Mouse (Mus musculus) embryonic facial prominence, embryonic 12.5 days (tissue): ENCODE measurements around the gene Crtc1. TPM values are rescaled to one million over a fixed set of nuclear protein-coding genes. Genes with fewer than 3 reads are reported as not detected.

Experiments used
- ATAC-seq: fragments of 200-750 bp; cut with Nextera tagmentation; 2 replicates; pipeline ENCODE4 v1.8.0; 2017; ENCODE audit not compliant: insufficient number of reproducible peaks, insufficient read depth, low FRiP score, low TSS enrichment
- H3K27ac ChIP-seq: fragments of 300-500 bp; sonication (generic); 2 replicates; pipeline ENCODE4 v1.5.1; 2016; ENCODE audit warnings: mild to moderate bottlenecking
- H3K27me3 ChIP-seq: fragments of 300-500 bp; sonication (generic); 2 replicates; pipeline ENCODE4 v1.6.1; 2016; ENCODE audit warnings: mild to moderate bottlenecking, moderate library complexity
- H3K36me3 ChIP-seq: fragments of 300-500 bp; sonication (generic); 2 replicates; pipeline ENCODE4 v1.6.1; 2016; ENCODE audit warnings: mild to moderate bottlenecking
- H3K4me1 ChIP-seq: fragments of 300-500 bp; sonication (generic); 2 replicates; pipeline ENCODE4 v1.6.1; 2016
- H3K4me2 ChIP-seq: fragments of 300-500 bp; sonication (generic); replicated peaks from 2 replicates; pipeline ENCODE4 v1.6.1; 2016; ENCODE audit warnings: mild to moderate bottlenecking, moderate library complexity
- H3K4me3 ChIP-seq: fragments of 300-500 bp; sonication (generic); 2 replicates; pipeline ENCODE4 v1.5.1; 2016; ENCODE audit warnings: mild to moderate bottlenecking
- H3K9ac ChIP-seq: fragments of 300-500 bp; sonication (generic); 2 replicates; pipeline ENCODE4 v1.6.1; 2016; ENCODE audit warnings: mild to moderate bottlenecking, moderate library complexity
- H3K9me3 ChIP-seq: fragments of 300-500 bp; sonication (generic); 2 replicates; pipeline ENCODE4 v1.6.1; 2016; ENCODE audit warnings: mild to moderate bottlenecking, moderate library complexity
- WGBS: fragments of 180-500 bp; shearing (Covaris S2); methylation state at CpG from one replicate; pipeline ENCODE4 v1.1.7; 2016; 5-methylcytosine and 5-hydroxymethylcytosine counted together
- polyA plus RNA-seq: library from polyadenylated mRNA; unstranded; fragments of >200 nt; fragmentation: Nextera tagmentation; extraction: Ambion mirVana; gene quantifications from 2 replicates; pipeline ENCODE4 v1.2.1, GENCODE M21; 2016

The Crtc1 gene
- polyA plus RNA-seq, 1 experiment from 2014 or later, result 22.1 TPM

- WGBS, result under 1% methylated on average over 50 of the region's 53 CpGs
- Histone ChIP-seq H3K27ac (no peak overlapping the region), H3K9me3 (no peaks in the 10 kb centered on the region), H3K4me2 (peak overlapping the region; percentile 46), H3K27me3 (peaks cover 82% of the 10 kb centered on the region), H3K4me3 (peak overlapping the region; percentile 34), H3K4me1 (peaks cover 30% of the 10 kb centered on the region), H3K36me3 (no peaks in the 10 kb centered on the region), H3K9ac (peak overlapping the region; percentile 1; the same call in 1 of the 2 replicates)
- ATAC-seq, result 0 out of 2 replicates have a peak, but pooled peaks have one; percentile 42
Measured at GRCm38 (mm10) chr8:70374318-70374927, 65.0 kb downstream of the Crtc1 start.

- no peak within 1 kb of the TSS; the same call in 1 of the 2 replicates for H3K9ac ChIP-seq
- H3K4me1 ChIP-seq, result peaks cover 30% of the 10 kb centered on the region
- no peak within 1 kb of the TSS for H3K27ac ChIP-seq
Measured at GRCm38 (mm10) chr8:70373397-70374317, 65.7 kb downstream of the Crtc1 start, which contains the start of gene Comp. Gene Comp, plus strand, starts transcription at chr8:70373558.

GRCm38 (mm10) chr8:70371951-70372350 is 67.4 kb downstream of the Crtc1 start:
- H3K4me1 ChIP-seq, result peaks cover 30% of the 10 kb centered on the region
- H3K27me3 ChIP-seq, result peaks cover 57% of the 10 kb centered on the region
- no peak for ATAC-seq
- no peaks in the 10 kb centered on the region for H3K9me3 ChIP-seq
- H3K9ac ChIP-seq, result no peak overlapping the region
- WGBS, result 25% methylated on average over 6 of the region's 6 CpGs
- no peak overlapping the region for H3K27ac ChIP-seq
- H3K4me3 ChIP-seq, result no peak overlapping the region
- no peaks in the 10 kb centered on the region for H3K36me3 ChIP-seq
- no peak overlapping the region for H3K4me2 ChIP-seq

More at GRCm38 (mm10) chr8:70373397-70374317, 65.7 kb downstream of the Crtc1 start, which contains the start of gene Comp:
- Histone ChIP-seq H3K9me3 (no peaks in the 10 kb centered on the region), H3K36me3 (no peaks in the 10 kb centered on the region), H3K4me2 (peak within 1 kb of the TSS; percentile 46), H3K4me3 (peak within 1 kb of the TSS; percentile 34), H3K27me3 (peaks cover 74% of the 10 kb centered on the region)
- 3% methylated on average over 47 of the region's 47 CpGs for WGBS
- ATAC-seq, result no peak

- H3K4me3 ChIP-seq, result no peak overlapping the region
- H3K27ac ChIP-seq, result no peak overlapping the region
- no peaks in the 10 kb centered on the region for H3K9me3 ChIP-seq
- WGBS, result 70% methylated on average over 7 of the region's 7 CpGs
- ATAC-seq, result no peak
- peaks cover 42% of the 10 kb centered on the region for H3K27me3 ChIP-seq
- H3K4me2 ChIP-seq, result no peak overlapping the region
- H3K9ac ChIP-seq, result no peak overlapping the region
- peaks cover 23% of the 10 kb centered on the region; the same call in 1 of the 2 replicates for H3K4me1 ChIP-seq
- no peaks in the 10 kb centered on the region for H3K36me3 ChIP-seq
Measured at GRCm38 (mm10) chr8:70370476-70370875, 68.9 kb downstream of the Crtc1 start.

- H3K27me3 ChIP-seq, result peaks cover 3% of the 10 kb centered on the region
- no peak overlapping the region for H3K4me3 ChIP-seq
- 0 out of 2 replicates have a peak, but pooled peaks cover 1% of the 10 kb centered on the region for H3K4me1 ChIP-seq
- 61% methylated on average over 5 of the region's 5 CpGs for WGBS
- no peak for ATAC-seq
- no peaks in the 10 kb centered on the region for H3K36me3 ChIP-seq
- H3K27ac ChIP-seq, result no peak overlapping the region
- H3K9me3 ChIP-seq, result no peaks in the 10 kb centered on the region
- H3K4me2 ChIP-seq, result no peak overlapping the region
- no peak overlapping the region for H3K9ac ChIP-seq
Measured at GRCm38 (mm10) chr8:70366588-70366987, 72.8 kb downstream of the Crtc1 start.

- no peak overlapping the region for H3K9ac ChIP-seq
- ATAC-seq, result no peak
- 24% methylated on average over 5 of the region's 5 CpGs for WGBS
- no peaks in the 10 kb centered on the region for H3K4me1 ChIP-seq
- H3K36me3 ChIP-seq, result no peaks in the 10 kb centered on the region
- no peak overlapping the region for H3K27ac ChIP-seq
- H3K27me3 ChIP-seq, result no peaks in the 10 kb centered on the region
- H3K4me2 ChIP-seq, result no peak overlapping the region
- no peaks in the 10 kb centered on the region for H3K9me3 ChIP-seq
- no peak overlapping the region for H3K4me3 ChIP-seq
Measured at GRCm38 (mm10) chr8:70364066-70364465, 75.3 kb downstream of the Crtc1 start.

GRCm38 (mm10) chr8:70361484-70362032 is 77.8 kb downstream of the Crtc1 start:
- Histone ChIP-seq H3K27ac (no peak overlapping the region), H3K9ac (no peak overlapping the region), H3K36me3 (no peaks in the 10 kb centered on the region), H3K4me1 (no peaks in the 10 kb centered on the region), H3K4me3 (no peak overlapping the region), H3K27me3 (no peaks in the 10 kb centered on the region), H3K9me3 (no peaks in the 10 kb centered on the region), H3K4me2 (no peak overlapping the region)
- ATAC-seq, result no peak
- 74% methylated on average over 10 of the region's 10 CpGs for WGBS

GRCm38 (mm10) chr8:70360769-70361168 is 78.6 kb downstream of the Crtc1 start:
- Histone ChIP-seq H3K27me3 (no peaks in the 10 kb centered on the region), H3K4me3 (no peak overlapping the region), H3K4me2 (no peak overlapping the region), H3K9me3 (no peaks in the 10 kb centered on the region), H3K4me1 (no peaks in the 10 kb centered on the region), H3K27ac (no peak overlapping the region), H3K36me3 (no peaks in the 10 kb centered on the region), H3K9ac (no peak overlapping the region)
- ATAC-seq, result no peak
- 49% methylated on average over 4 of the region's 4 CpGs for WGBS

- Histone ChIP-seq H3K4me2 (no peak overlapping the region), H3K9ac (no peak overlapping the region), H3K4me3 (no peak overlapping the region), H3K27me3 (no peaks in the 10 kb centered on the region), H3K4me1 (no peaks in the 10 kb centered on the region), H3K36me3 (no peaks in the 10 kb centered on the region), H3K9me3 (no peaks in the 10 kb centered on the region), H3K27ac (no peak overlapping the region)
- 38% methylated on average over 3 of the region's 3 CpGs for WGBS
- no peak for ATAC-seq
Measured at GRCm38 (mm10) chr8:70359411-70359810, 80.0 kb downstream of the Crtc1 start.

GRCm38 (mm10) chr8:70356111-70356510 is 83.3 kb downstream of the Crtc1 start:
- Histone ChIP-seq H3K4me3 (no peak overlapping the region), H3K36me3 (no peaks in the 10 kb centered on the region), H3K27me3 (no peaks in the 10 kb centered on the region), H3K9ac (no peak overlapping the region), H3K9me3 (no peaks in the 10 kb centered on the region), H3K27ac (no peak overlapping the region), H3K4me1 (peaks cover 18% of the 10 kb centered on the region), H3K4me2 (no peak overlapping the region)
- no peak for ATAC-seq
- WGBS, result 92% methylated on average over 1 of the region's 1 CpGs

- ATAC-seq, result no peak
- Histone ChIP-seq H3K9ac (peak overlapping the region; percentile 99), H3K4me2 (peak overlapping the region; percentile 93), H3K36me3 (peaks cover 15% of the 10 kb centered on the region), H3K4me3 (peak overlapping the region; percentile 100), H3K4me1 (peaks cover 34% of the 10 kb centered on the region), H3K27me3 (no peaks in the 10 kb centered on the region), H3K27ac (peak overlapping the region; percentile 88), H3K9me3 (no peaks in the 10 kb centered on the region)
- WGBS, result 60% methylated on average over 4 of the region's 4 CpGs
Measured at GRCm38 (mm10) chr8:70354004-70354403, 85.4 kb downstream of the Crtc1 start.
